Mouse (Mus musculus) adrenal gland, postnatal 25 days (tissue): Measurements from ENCODE around the gene Proz. TPM values are rescaled to one million over a fixed set of nuclear protein-coding genes. Genes with fewer than 3 reads are reported as not detected.

Source experiments
- DNase-seq: peaks from one replicate; pipeline ENCODE4 v3.0.0; 2021; ENCODE audit warnings: mixed read lengths
- total RNA-seq: library from RNA; stranded (reverse); gene quantifications from 2 replicates; pipeline ENCODE4 v1.2.3, GENCODE M21; 2021

Gene Proz
- total RNA-seq, 1 experiment from 2014 or later = not detected

DNA sequence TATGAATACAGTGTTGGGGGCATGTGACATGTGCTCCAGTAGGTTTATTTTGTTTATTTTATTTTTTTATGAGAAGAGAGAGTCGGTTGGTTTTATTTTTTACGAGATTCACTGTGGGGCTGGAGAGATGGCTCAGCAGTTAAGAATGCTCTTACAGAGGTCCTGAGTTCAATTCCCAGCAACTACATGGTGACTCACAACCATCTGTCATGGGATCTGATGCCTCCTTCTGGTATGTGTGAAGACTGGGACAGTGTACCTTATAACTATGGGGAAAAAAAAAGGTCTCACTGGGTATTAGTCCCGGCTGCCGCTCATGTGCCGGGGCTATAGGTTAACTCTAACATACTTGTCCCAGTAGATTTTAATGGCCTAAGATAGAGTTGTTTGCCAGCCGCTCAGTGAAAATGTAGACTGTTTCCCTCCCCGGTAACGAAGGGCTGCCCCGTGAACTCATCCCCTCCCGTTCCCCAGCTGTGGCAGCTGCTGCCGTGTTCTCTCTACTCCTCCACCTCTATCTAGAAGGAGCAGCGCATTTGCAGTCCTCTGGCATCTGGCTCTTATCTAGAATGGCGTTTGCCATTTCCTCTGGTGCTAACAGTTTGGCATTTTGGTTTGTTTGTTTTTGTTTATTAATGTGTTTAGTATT lies 47.4 kb downstream of the Proz start:
- no peak for DNase-seq

DNA sequence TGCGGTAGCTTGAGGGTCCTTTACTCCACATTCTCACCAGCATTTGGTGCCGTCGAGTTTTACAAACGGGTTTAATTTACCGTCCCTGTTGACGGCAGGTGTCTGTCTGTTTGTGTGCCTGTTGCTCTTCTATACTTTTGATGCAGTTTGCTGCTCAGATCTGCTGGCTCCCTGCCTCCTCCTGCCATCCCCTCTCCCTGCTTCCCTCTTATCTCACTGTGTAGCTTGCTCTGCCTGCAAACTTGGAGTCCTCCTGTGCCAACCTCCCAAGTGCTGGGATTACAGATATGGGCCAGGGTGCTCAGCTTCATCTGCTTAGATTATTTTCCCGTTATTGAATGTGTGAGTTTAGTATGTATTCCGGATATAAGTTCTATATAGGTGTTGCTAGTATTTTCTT lies 48.3 kb downstream of the Proz start:
- no peak for DNase-seq

DNA sequence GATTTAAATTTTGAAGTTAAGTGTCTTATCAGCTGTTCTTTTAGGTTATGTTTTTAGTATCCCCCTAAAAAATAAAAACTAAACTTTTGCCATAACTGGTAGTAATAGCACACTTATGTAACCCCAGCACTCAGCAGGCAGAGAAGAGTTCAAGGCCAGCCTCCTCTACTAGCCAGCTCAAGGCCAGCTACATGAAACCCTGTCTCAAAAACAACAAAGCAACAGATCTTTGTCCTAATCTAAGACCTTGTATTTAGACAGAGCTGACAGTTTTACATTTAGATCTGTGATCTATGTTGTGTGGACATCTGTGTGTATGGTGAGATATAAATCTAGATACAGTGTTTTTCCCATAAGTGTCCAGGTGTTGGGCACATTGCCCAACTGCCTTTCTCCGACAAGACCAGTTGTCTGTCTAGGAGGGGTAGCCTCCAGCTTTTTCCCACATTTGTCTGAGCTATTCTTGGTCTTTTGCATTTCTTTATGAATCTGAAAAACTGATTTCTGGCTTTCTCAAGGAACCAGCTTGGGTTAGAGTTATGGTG lies 48.8 kb downstream of the Proz start:
- no peak for DNase-seq

GRCm38 (mm10) chr8:13111917-13112316 lies 51.2 kb downstream of the Proz start:
- DNase-seq = no peak

GRCm38 (mm10) chr8:13113232-13113631 lies 52.5 kb downstream of the Proz start:
- no peak for DNase-seq

DNA sequence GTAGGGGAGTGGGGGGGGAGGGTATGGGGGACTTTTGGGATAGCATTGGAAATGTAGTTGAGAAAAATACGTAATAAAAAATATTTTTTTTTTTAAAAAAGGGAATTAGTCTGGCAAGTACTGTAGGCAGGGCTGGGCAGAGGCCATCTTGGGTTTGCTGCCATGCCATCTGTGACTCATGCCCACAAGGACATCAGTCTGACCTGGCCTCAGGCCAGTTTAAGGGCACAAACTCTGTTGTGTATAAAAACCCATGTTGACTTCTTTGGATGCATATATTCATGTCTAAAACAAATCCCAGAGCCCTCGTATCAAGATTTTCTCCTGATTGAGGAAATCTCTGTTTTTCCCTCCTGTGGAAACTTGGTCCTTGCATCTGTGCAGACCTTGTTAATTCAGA lies 56.4 kb downstream of the Proz start:
- DNase-seq = peak; percentile 69

- no peak for DNase-seq
These were observed 57.8 kb downstream of the Proz start for GRCm38 (mm10) chr8:13118516-13118915.

- no peak for DNase-seq
These were observed 60.4 kb downstream of the Proz start for GRCm38 (mm10) chr8:13120882-13121665.

- DNase-seq = no peak
These were observed 62.2 kb downstream of the Proz start for GRCm38 (mm10) chr8:13122887-13123421.

GRCm38 (mm10) chr8:13124897-13125296 lies 64.2 kb downstream of the Proz start:
- no peak for DNase-seq

Other genes with a start within 250 kb of the Proz start
- 26.9 and 27.1 TPM in 2 replicates for gene Mcf2l, start 187.1 kb upstream of the Proz start, total RNA-seq
- gene F7, start 34.9 kb upstream of the Proz start, total RNA-seq = 0.61 and 0.67 TPM in 2 replicates
- 0.43 and 4.4 TPM in 2 replicates for gene F10, start 23.6 kb upstream of the Proz start, total RNA-seq
- 22.3 and 25.7 TPM in 2 replicates for gene Pcid2, start 44.5 kb downstream of the Proz start, total RNA-seq
- 153 and 195 TPM in 2 replicates for gene Cul4a, start 44.7 kb downstream of the Proz start, total RNA-seq
- 393 and 413 TPM in 2 replicates for gene Lamp1, start 98.2 kb downstream of the Proz start, total RNA-seq
- gene Grtp1, start 139.7 kb downstream of the Proz start, total RNA-seq = 14.8 and 22.1 TPM in 2 replicates
- gene Adprhl1, start 193.2 kb downstream of the Proz start, total RNA-seq = 1.4 and 1.7 TPM in 2 replicates
- gene Dcun1d2, start 227.2 kb downstream of the Proz start, total RNA-seq = 29.1 and 36.5 TPM in 2 replicates
- 24.8 and 32.5 TPM in 2 replicates for gene Tmco3, start 227.3 kb downstream of the Proz start, total RNA-seq